In genomic region chr7:109010720-109011595, GRCm38 (mm10) we compare ENCODE assay signal across 8 mouse cellular contexts.
DNase-seq lines count a peak whose midpoint lies in the region; ATAC-seq and TF ChIP-seq lines count a peak whose summit lies in the region.

No protein-coding gene starts in this region.

- no peak overlapping the region for H3K9ac ChIP-seq in heart, adult 2 months (ENCODE audit: low read depth, low read length)
- H3K9ac ChIP-seq in ES-Bruce4 (ENCODE audit: low read depth, poor library complexity, severe bottlenecking), result peak overlapping the region; percentile 69
- H3K9ac ChIP-seq in hindbrain, embryonic 12.5 days, result peak overlapping the region; percentile 84

- peak overlapping the region; percentile 78 for H3K4me2 ChIP-seq in hindbrain, embryonic 12.5 days (replicated peaks)

- no peak for TF ChIP-seq CTCF in heart, adult 2 months (IDR thresholded peaks at IDR 0.05)
- no peak for TF ChIP-seq CTCF in ES-Bruce4 (IDR thresholded peaks at IDR 0.05; ENCODE audit: low read depth, low read length)
- no peak for TF ChIP-seq CTCF in testis, adult 2 months (IDR thresholded peaks at IDR 0.05; ENCODE audit: control insufficient read depth, insufficient read depth, insufficient replicate concordance, low read depth, low read length)
- TF ChIP-seq CTCF in lung, adult 2 months (IDR thresholded peaks at IDR 0.05; ENCODE audit: insufficient read depth, low read length), result no peak

- H3K4me1 ChIP-seq in heart, adult 2 months (ENCODE audit: control insufficient read depth, insufficient read depth, low read length), result no peaks in the 10 kb centered on the region
- H3K4me1 ChIP-seq in ES-Bruce4 (ENCODE audit: control insufficient read depth, insufficient read depth, low read length), result no peaks in the 10 kb centered on the region
- peaks cover 38% of the 10 kb centered on the region for H3K4me1 ChIP-seq in hindbrain, embryonic 12.5 days
- peaks cover 7% of the 10 kb centered on the region for H3K4me1 ChIP-seq in testis, adult 2 months (ENCODE audit: control insufficient read depth, insufficient read depth, low read length)
- no peaks in the 10 kb centered on the region; the same call in 1 of the 2 replicates for H3K4me1 ChIP-seq in lung, adult 2 months (ENCODE audit: control insufficient read depth, insufficient read depth, low read length)

- WGBS in heart, adult 2 months, result 3% methylated on average over 74 of the region's 82 CpGs
- WGBS in hindbrain, embryonic 12.5 days, result 2% methylated on average over 57 of the region's 82 CpGs
- WGBS in lung, adult 2 months, result 4% methylated on average over 76 of the region's 82 CpGs

- no peak for TF ChIP-seq EP300 in heart, adult 2 months (IDR thresholded peaks at IDR 0.05; ENCODE audit: insufficient read depth, low read depth, low read length)
- TF ChIP-seq EP300 in ES-Bruce4 (IDR thresholded peaks at IDR 0.05; ENCODE audit: insufficient read depth, low read depth, low read length), result no peak

- no peak for DNase-seq in heart, adult 2 months
- no peak for DNase-seq in heart, adult 9 months (ENCODE audit: low spot score in 2 of 2)
- peak; percentile 69 to 79 for DNase-seq in cerebellum, postnatal 14 days
- peak; percentile 34 for DNase-seq in mesoderm, embryonic 11.5 days (ENCODE audit: low read depth, low spot score)
- DNase-seq in lung, adult 2 months, result no peak

- H3K79me2 ChIP-seq in heart, adult 2 months (replicated peaks; ENCODE audit: control insufficient read depth, insufficient read depth, low read length), result no peaks in the 10 kb centered on the region

- H3K9me3 ChIP-seq in ES-Bruce4 (replicated peaks; ENCODE audit: control insufficient read depth, insufficient read depth, low read length, poor library complexity, severe bottlenecking), result no peaks in the 10 kb centered on the region
- H3K9me3 ChIP-seq in hindbrain, embryonic 12.5 days (replicated peaks), result no peaks in the 10 kb centered on the region

- peak; percentile 73 for ATAC-seq in hindbrain, embryonic 12.5 days (ENCODE audit: low FRiP score)

- TF ChIP-seq POLR2A in heart, adult 2 months (IDR thresholded peaks at IDR 0.05; ENCODE audit: insufficient read depth, low read depth, low read length), result no peak
- no peak for TF ChIP-seq POLR2A in ES-Bruce4 (IDR thresholded peaks at IDR 0.05; ENCODE audit: insufficient read depth, low read length)
- TF ChIP-seq POLR2A in testis, adult 2 months (IDR thresholded peaks at IDR 0.05; ENCODE audit: control insufficient read depth, low read depth, low read length), result no peak
- TF ChIP-seq POLR2A in lung, adult 2 months (IDR thresholded peaks at IDR 0.05; ENCODE audit: borderline replicate concordance, extremely low read depth, low read depth, low read length), result no peak

- H3K27me3 ChIP-seq in heart, adult 2 months (ENCODE audit: control insufficient read depth, insufficient read depth, low read length), result peaks cover 3% of the 10 kb centered on the region; the same call in 1 of the 2 replicates
- H3K27me3 ChIP-seq in ES-Bruce4 (ENCODE audit: control insufficient read depth, insufficient read depth, low read length, poor library complexity, severe bottlenecking), result peaks cover 4% of the 10 kb centered on the region; the same call in 1 of the 2 replicates
- peaks cover 39% of the 10 kb centered on the region for H3K27me3 ChIP-seq in hindbrain, embryonic 12.5 days
- H3K27me3 ChIP-seq in testis, adult 2 months (ENCODE audit: control insufficient read depth, insufficient read depth, low read length), result no peaks in the 10 kb centered on the region

- H3K27ac ChIP-seq in heart, adult 2 months, result no peak overlapping the region
- no peak overlapping the region for H3K27ac ChIP-seq in ES-Bruce4 (ENCODE audit: insufficient read depth, low read length)
- peak overlapping the region; percentile 86 for H3K27ac ChIP-seq in hindbrain, embryonic 12.5 days
- no peak overlapping the region for H3K27ac ChIP-seq in testis, adult 2 months (ENCODE audit: control insufficient read depth, insufficient read depth, low read depth, low read length)

- intact Hi-C loops in heart, adult 2 months (cut with DNase I), result no loop called here

- H3K4me3 ChIP-seq in heart, adult 2 months, result peak overlapping the region; percentile 20; the same call in 1 of the 2 replicates
- peak overlapping the region; percentile 75 for H3K4me3 ChIP-seq in ES-Bruce4 (ENCODE audit: low read depth, low read length)
- peak overlapping the region; percentile 81 for H3K4me3 ChIP-seq in hindbrain, embryonic 12.5 days
- peak overlapping the region; percentile 84 for H3K4me3 ChIP-seq in testis, adult 2 months (ENCODE audit: control insufficient read depth, low read depth, low read length)
- H3K4me3 ChIP-seq in lung, adult 2 months (replicated peaks; ENCODE audit: extremely low read depth, low read depth, low read length), result no peak overlapping the region

- no peaks in the 10 kb centered on the region for H3K36me3 ChIP-seq in heart, adult 2 months (ENCODE audit: control insufficient read depth, insufficient read depth, low read length)
- no peaks in the 10 kb centered on the region for H3K36me3 ChIP-seq in ES-Bruce4 (ENCODE audit: control insufficient read depth, insufficient read depth, low read length, poor library complexity, severe bottlenecking)
- H3K36me3 ChIP-seq in hindbrain, embryonic 12.5 days, result no peaks in the 10 kb centered on the region
- no peaks in the 10 kb centered on the region for H3K36me3 ChIP-seq in testis, adult 2 months (ENCODE audit: control insufficient read depth, insufficient read depth, low read length)

Comparison
In these comparisons a context has a peak if more than half of its experiments do, and no peak if none do; other contexts are left out.
1. DNase-seq: peak in cerebellum, postnatal 14 days (2 of 2) and mesoderm, embryonic 11.5 days (single experiment); none in heart, adult 2 months (0 of 2), heart, adult 9 months (0 of 2) and lung, adult 2 months (single experiment).